Mouse (Mus musculus): ENCODE data around the gene Clec2l.

Clec2l gene

DNA sequence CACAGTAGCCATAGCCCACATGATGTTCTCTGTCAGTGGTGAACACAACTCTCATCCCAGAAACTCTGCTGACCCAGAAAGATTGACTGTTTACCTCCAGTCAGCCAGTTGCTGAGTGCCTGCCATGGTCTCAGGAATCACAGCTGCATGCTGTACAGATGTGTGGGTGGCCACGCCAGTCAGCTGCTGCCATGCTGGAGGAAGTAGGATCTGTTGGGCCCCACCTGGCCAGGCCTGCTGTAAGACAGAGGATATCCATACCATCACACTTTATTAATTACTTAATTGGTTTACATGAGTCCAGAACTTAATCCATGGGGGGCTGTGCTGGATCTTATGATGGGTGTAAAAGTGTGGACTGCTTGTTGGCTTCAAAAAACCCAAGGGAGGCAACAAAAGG is 58.5 kb downstream of the Clec2l start:
- no peak for DNase-seq

DNA sequence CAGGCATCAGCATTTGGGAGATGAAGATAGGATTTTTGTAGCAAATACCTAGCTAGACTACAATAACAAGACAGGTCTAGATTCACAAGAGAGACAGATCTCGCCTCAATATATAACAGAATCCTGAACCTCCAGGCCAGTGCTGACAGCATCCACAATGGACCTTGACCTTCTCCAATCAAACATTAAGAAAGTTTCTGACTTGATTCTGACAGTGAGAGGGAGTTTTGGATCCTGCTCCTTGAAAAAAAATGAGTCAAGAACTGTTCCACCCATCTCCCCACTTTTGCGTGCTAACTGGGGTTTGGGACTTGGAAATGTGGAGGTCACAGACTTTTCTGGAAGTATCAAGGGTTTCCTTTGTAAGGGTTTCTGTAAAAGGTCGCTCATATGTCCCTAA is 62.6 kb downstream of the Clec2l start:
- DNase-seq = no peak

All from cerebellum, adult 11 months (tissue).